Mouse (Mus musculus) kidney, embryonic 14.5 days (tissue): ENCODE results near the gene Irgc1. TPM values are rescaled to one million over a fixed set of nuclear protein-coding genes. Genes with fewer than 3 reads are reported as not detected.
"Not testable (repeated sequence)": the region's sequence is repeated elsewhere in the genome, so short reads cannot be mapped to it uniquely, and the experiment has no call there.

Experiments
- ATAC-seq: fragments of 200-750 bp; cut with Nextera tagmentation; 2 replicates; pipeline ENCODE4 v1.8.0; 2017; ENCODE audit warnings: moderate number of reproducible peaks, mild to moderate bottlenecking, moderate TSS enrichment, moderate library complexity; ENCODE audit not compliant: low FRiP score, low TSS enrichment
- H3K27ac ChIP-seq: fragments of 300-500 bp; sonication (generic); 2 replicates; pipeline ENCODE4 v1.5.1; 2014; ENCODE audit warnings: low read depth, mild to moderate bottlenecking, low read length, moderate library complexity, mixed read lengths
- H3K27me3 ChIP-seq: fragments of 300-500 bp; sonication (generic); 2 replicates; pipeline ENCODE4 v1.6.1; 2014; ENCODE audit warnings: mild to moderate bottlenecking, low read length; ENCODE audit not compliant: control insufficient read depth, insufficient read depth
- H3K36me3 ChIP-seq: fragments of 300-500 bp; sonication (generic); 2 replicates; pipeline ENCODE4 v1.6.1; 2014; ENCODE audit warnings: low read length, mixed read lengths; ENCODE audit not compliant: control insufficient read depth, insufficient read depth
- H3K4me1 ChIP-seq: fragments of 300-500 bp; sonication (generic); 2 replicates; pipeline ENCODE4 v1.6.1; 2014; ENCODE audit warnings: low read length, mixed read lengths; ENCODE audit not compliant: control insufficient read depth, insufficient read depth
- H3K4me2 ChIP-seq: fragments of 300-500 bp; sonication (generic); replicated peaks from 2 replicates; pipeline ENCODE4 v1.6.1; 2014; ENCODE audit warnings: low read depth, mild to moderate bottlenecking, low read length
- H3K4me3 ChIP-seq: fragments of 300-500 bp; sonication (generic); 2 replicates; pipeline ENCODE4 v1.5.1; 2014; ENCODE audit warnings: mild to moderate bottlenecking, low read length
- H3K9ac ChIP-seq: fragments of 300-500 bp; sonication (generic); 2 replicates; pipeline ENCODE4 v1.6.1; 2014; ENCODE audit warnings: low read depth, mild to moderate bottlenecking, low read length, moderate library complexity
- H3K9me3 ChIP-seq: fragments of 300-500 bp; sonication (generic); 2 replicates; pipeline ENCODE4 v1.6.1; 2016; ENCODE audit warnings: low read length; ENCODE audit not compliant: control insufficient read depth
- WGBS: fragments of 180-500 bp; shearing (Covaris S2); extraction: QIAGEN DNeasy Blood & Tissue Kit; methylation state at CpG from one replicate; pipeline ENCODE4 v1.1.7; 2014; 5-methylcytosine and 5-hydroxymethylcytosine counted together
- polyA plus RNA-seq: library from polyadenylated mRNA; unstranded; fragments of >200 nt; fragmentation: Nextera tagmentation; extraction: Ambion mirVana; gene quantifications from 2 replicates; pipeline ENCODE4 v1.2.1, GENCODE M21; 2014

Gene Irgc1
- polyA plus RNA-seq, 1 experiment from 2014 or later = not detected

DNA sequence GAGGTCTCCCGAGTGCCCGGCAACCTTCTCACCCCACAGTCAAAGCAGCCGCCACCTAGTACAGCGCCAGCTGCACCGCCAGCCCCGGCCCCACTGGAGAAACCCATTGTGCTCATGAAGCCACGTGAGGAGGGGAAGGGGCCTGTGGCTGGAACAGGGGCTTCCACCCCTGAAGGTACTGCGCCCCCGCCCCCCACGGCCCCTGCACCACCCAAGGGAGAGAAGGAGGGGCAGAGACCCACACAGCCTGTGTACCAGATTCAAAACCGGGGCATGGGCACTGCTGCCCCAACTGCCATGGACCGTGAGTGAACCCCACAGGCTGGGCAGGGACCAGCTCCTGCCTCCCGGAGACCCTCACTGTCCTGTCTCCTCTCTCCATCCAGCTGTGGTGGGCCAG, 46.4 kb downstream of the Irgc1 start:
- Histone ChIP-seq H3K4me2 (no peak overlapping the region), H3K9ac (no peak overlapping the region), H3K36me3 (peaks cover 28% of the 10 kb centered on the region), H3K27me3 (no peaks in the 10 kb centered on the region), H3K4me3 (no peak overlapping the region), H3K9me3 (no peaks in the 10 kb centered on the region), H3K27ac (no peak overlapping the region), H3K4me1 (peaks cover 5% of the 10 kb centered on the region; the same call in 1 of the 2 replicates)
- ATAC-seq = no peak
- 87% methylated on average over 10 of the region's 13 CpGs for WGBS

DNA sequence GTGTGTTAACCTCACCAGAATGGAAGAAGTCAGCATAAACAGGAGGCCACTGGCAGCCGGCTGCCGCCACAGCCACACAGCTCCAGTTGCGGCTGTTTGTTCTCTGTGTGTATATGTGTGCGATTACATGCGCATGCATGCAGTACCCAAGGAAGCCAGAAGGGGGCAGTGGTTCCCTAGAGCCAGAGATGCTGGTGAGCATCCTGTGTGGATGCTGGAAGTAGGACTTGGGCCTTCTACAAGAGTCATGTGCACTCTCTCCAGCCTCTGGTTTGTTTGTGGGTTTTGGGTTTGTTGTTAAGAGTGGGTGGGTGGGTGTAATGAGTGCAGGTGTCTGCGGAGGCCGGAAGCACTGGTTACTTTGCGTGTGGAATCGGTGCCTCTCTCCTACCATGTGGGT, 49.2 kb downstream of the Irgc1 start:
- no peak for ATAC-seq
- peaks cover 28% of the 10 kb centered on the region for H3K36me3 ChIP-seq
- H3K4me1 ChIP-seq = peaks cover 5% of the 10 kb centered on the region; the same call in 1 of the 2 replicates
- H3K4me3 ChIP-seq = no peak overlapping the region
- no peaks in the 10 kb centered on the region for H3K27me3 ChIP-seq
- H3K27ac ChIP-seq = no peak overlapping the region
- H3K9me3 ChIP-seq = no peaks in the 10 kb centered on the region
- H3K4me2 ChIP-seq = no peak overlapping the region
- no peak overlapping the region for H3K9ac ChIP-seq
- 96% methylated on average over 9 of the region's 9 CpGs for WGBS

DNA sequence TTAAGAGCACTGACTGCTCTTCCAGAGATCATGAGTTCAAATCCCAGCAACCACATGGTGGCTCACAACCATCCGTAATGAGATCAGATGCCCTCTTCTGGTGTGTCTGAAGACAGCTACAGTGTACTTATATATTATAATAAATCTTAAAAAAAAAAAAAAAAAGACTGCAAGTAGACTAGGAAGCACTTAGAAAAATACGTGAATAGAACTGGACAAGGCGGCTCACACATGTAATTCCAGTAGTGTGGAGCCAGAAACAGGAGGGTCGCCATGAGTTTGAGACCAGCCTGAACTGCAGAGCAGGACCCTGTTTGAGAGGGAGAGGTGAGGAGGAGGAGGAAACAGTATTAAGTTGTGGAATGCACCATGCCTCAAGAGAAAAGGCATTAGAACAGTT, 51.6 kb downstream of the Irgc1 start:
- Histone ChIP-seq H3K4me2 (peak overlapping the region; percentile 61), H3K4me3 (peak overlapping the region; percentile 60; the same call in 1 of the 2 replicates), H3K36me3 (peaks cover 14% of the 10 kb centered on the region)
- H3K9me3 ChIP-seq, H3K4me1 ChIP-seq, H3K27me3 ChIP-seq, H3K9ac ChIP-seq, H3K27ac ChIP-seq, ATAC-seq: not testable (repeated sequence)
- 92% methylated on average over 4 of the region's 4 CpGs for WGBS

GRCm38 (mm10) chr7:24400082-24400452, 52.0 kb downstream of the Irgc1 start:
- H3K9me3 ChIP-seq = no peaks in the 10 kb centered on the region
- peak overlapping the region; percentile 60 for H3K4me3 ChIP-seq
- peak overlapping the region; percentile 76; the same call in 1 of the 2 replicates for H3K9ac ChIP-seq
- peaks cover 12% of the 10 kb centered on the region for H3K36me3 ChIP-seq
- WGBS = 12% methylated on average over 3 of the region's 3 CpGs
- no peaks in the 10 kb centered on the region for H3K4me1 ChIP-seq
- peak overlapping the region; percentile 61 for H3K4me2 ChIP-seq
- ATAC-seq = peak; percentile 14; the same call in 1 of the 2 replicates
- peak overlapping the region; percentile 96; the same call in 1 of the 2 replicates for H3K27ac ChIP-seq
- no peaks in the 10 kb centered on the region for H3K27me3 ChIP-seq

- H3K27ac ChIP-seq = peak within 1 kb of the TSS; percentile 96
- peak within 1 kb of the TSS; percentile 61 for H3K4me2 ChIP-seq
- H3K9me3 ChIP-seq = no peaks in the 10 kb centered on the region
- H3K9ac ChIP-seq = peak within 1 kb of the TSS; percentile 76
- H3K36me3 ChIP-seq = peaks cover 10% of the 10 kb centered on the region
- 4% methylated on average over 64 of the region's 66 CpGs for WGBS
- no peaks in the 10 kb centered on the region for H3K27me3 ChIP-seq
- peak within 1 kb of the TSS; percentile 60 for H3K4me3 ChIP-seq
- 0 out of 2 replicates have a peak, but pooled peaks cover 6% of the 10 kb centered on the region for H3K4me1 ChIP-seq
- peak; percentile 94 for ATAC-seq
These were observed 52.6 kb downstream of the Irgc1 start, which contains the start of gene Smg9 for GRCm38 (mm10) chr7:24399256-24400081. Gene Smg9, plus strand, starts transcription at chr7:24399619.

DNA sequence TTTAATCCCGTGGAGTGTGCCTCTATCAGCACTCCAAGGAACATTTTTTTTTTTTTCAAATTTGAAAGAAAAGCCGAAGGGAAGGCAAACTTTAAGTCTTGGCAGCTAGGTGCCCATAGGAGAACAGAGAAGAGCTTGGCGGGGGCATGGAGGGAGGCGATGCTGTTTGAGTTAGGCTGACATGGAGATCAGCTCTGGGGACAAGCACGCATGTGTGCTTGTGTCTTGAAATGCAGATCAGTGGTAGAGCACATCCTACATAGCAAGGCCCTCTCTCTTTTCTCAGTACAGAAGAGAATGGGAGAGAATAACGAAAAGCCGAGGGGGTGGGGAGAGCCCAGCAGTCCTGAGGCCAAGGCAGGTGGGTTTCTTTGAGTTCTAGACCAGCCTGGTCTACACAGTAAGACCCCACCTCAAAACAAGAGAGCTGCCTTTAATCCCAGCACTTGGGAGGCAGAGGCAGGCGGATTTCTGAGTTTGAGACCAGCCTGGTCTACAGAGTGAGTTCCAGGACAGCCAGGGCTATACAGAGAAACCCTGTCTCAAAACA, 53.7 kb downstream of the Irgc1 start:
- no peak for ATAC-seq
- 95% methylated on average over 8 of the region's 8 CpGs for WGBS

GRCm38 (mm10) chr7:24396832-24397231, 55.3 kb downstream of the Irgc1 start:
- H3K9me3 ChIP-seq = no peaks in the 10 kb centered on the region
- no peak overlapping the region for H3K27ac ChIP-seq
- H3K4me3 ChIP-seq = no peak overlapping the region
- WGBS = 72% methylated on average over 11 of the region's 11 CpGs
- no peaks in the 10 kb centered on the region for H3K27me3 ChIP-seq
- no peak for ATAC-seq
- H3K4me1 ChIP-seq = 0 out of 2 replicates have a peak, but pooled peaks cover 9% of the 10 kb centered on the region
- H3K4me2 ChIP-seq = no peak overlapping the region
- H3K9ac ChIP-seq = no peak overlapping the region
- H3K36me3 ChIP-seq = no peaks in the 10 kb centered on the region

More for the DNA sequence above, 53.7 kb downstream of the Irgc1 start:
- no peak overlapping the region for H3K27ac ChIP-seq
- no peaks in the 10 kb centered on the region for H3K27me3 ChIP-seq
- H3K4me1 ChIP-seq = 0 out of 2 replicates have a peak, but pooled peaks cover 9% of the 10 kb centered on the region
- H3K4me3 ChIP-seq = no peak overlapping the region
- H3K9me3 ChIP-seq = no peaks in the 10 kb centered on the region
- no peak overlapping the region for H3K4me2 ChIP-seq
- peaks cover 4% of the 10 kb centered on the region for H3K36me3 ChIP-seq
- no peak overlapping the region for H3K9ac ChIP-seq

- 37% methylated on average over 15 of the region's 15 CpGs for WGBS
- 0 out of 2 replicates have a peak overlapping the region, but pooled peaks have one; percentile 12 for H3K9ac ChIP-seq
- ATAC-seq = peak; percentile 3; the same call in 1 of the 2 replicates
- H3K4me1 ChIP-seq = peaks cover 18% of the 10 kb centered on the region
- no peak overlapping the region for H3K4me3 ChIP-seq
- H3K27ac ChIP-seq = peak overlapping the region; percentile 62; the same call in 1 of the 2 replicates
- H3K36me3 ChIP-seq = no peaks in the 10 kb centered on the region
- H3K9me3 ChIP-seq = no peaks in the 10 kb centered on the region
- no peak overlapping the region for H3K4me2 ChIP-seq
- no peaks in the 10 kb centered on the region for H3K27me3 ChIP-seq
These were observed 57.5 kb downstream of the Irgc1 start for GRCm38 (mm10) chr7:24394475-24395161.
